In genomic region chr16:49951925-49952523, GRCm38 (mm10) we compare ENCODE assay signal across 9 mouse cellular contexts.
DNase-seq lines count a peak whose midpoint lies in the region; ATAC-seq and TF ChIP-seq lines count a peak whose summit lies in the region.
"Had no signal": no experiment of that assay in that cellular context is flagged by ENCODE, and none has a peak within 500 bp of the region (broad histone marks: within the 10 kb centered on the region; RNA-seq: fewer than 3 reads in every experiment).

No protein-coding gene starts in this region.

- H3K27me3 ChIP-seq in Patski = no peaks in the 10 kb centered on the region
- no peaks in the 10 kb centered on the region for H3K27me3 ChIP-seq in kidney, adult 2 months (replicated peaks; ENCODE audit: control insufficient read depth, insufficient read depth, low read length)
- H3K27me3 ChIP-seq: embryonic facial prominence, embryonic 13.5 days had no signal

- H3K27ac ChIP-seq in kidney, adult 2 months (ENCODE audit: insufficient read depth, low read depth, low read length) = peak overlapping the region; percentile 39; the same call in 1 of the 2 replicates
- H3K27ac ChIP-seq: embryonic facial prominence, embryonic 13.5 days had no signal

- no peak for TF ChIP-seq CTCF in Patski (IDR thresholded peaks at IDR 0.05)
- TF ChIP-seq CTCF in kidney, adult 2 months (conservative IDR thresholded peaks at IDR 0.05; ENCODE audit: insufficient read depth, insufficient read length, low read depth, low read length) = no peak

- CTCF ChIA-PET in Patski (lab: Charles Lee) = no interaction called here

- POLR2A ChIA-PET in Patski (lab: Charles Lee) = no interaction called here

- 54% methylated on average over 8 of the region's 8 CpGs for whole genome bisulfite sequencing in kidney, adult 2 months

- DNase-seq in heart, adult 11 months = peak; percentile 94
- no peak for DNase-seq in heart, postnatal 10 days
- DNase-seq in Patski (ENCODE audit: low read depth, low spot score) = peak; percentile 80
- peak; percentile 82 for DNase-seq in kidney, adult 2 months
- peak; percentile 87 for DNase-seq in lung, postnatal 36 days
- DNase-seq in embryo, embryonic 9.5 days (ENCODE audit: extremely low spot score) = no peak
- DNase-seq in frontal cortex, postnatal 36 days (ENCODE audit: low spot score in 2 of 2) = no peak
- DNase-seq in left cerebral cortex, postnatal 14 days (ENCODE audit: low spot score in 2 of 2) = no peak

- peak; percentile 80 for ATAC-seq in Patski

- no peak overlapping the region for H3K4me3 ChIP-seq in kidney, adult 2 months (ENCODE audit: insufficient read depth, low read depth, low read length)
- H3K4me3 ChIP-seq: embryonic facial prominence, embryonic 13.5 days had no signal

- intact Hi-C loops in heart, postnatal 10 days (cut with DNase I) = loop anchor here (5.0 kb wide), 2 partner anchors 95 to 150 kb away; partner anchors contain the start of gene Cd47
- intact Hi-C loops in left cerebral cortex, postnatal 14 days (cut with DNase I) = no loop called here

- in situ Hi-C loops in Patski (cut with MboI; ENCODE audit: low pct_unique_long_range_greater_than_20kb) = no loop called here

- no peak for TF ChIP-seq POLR2A in kidney, adult 2 months (IDR thresholded peaks at IDR 0.05; ENCODE audit: low read depth, low read length)

- peaks cover 3% of the 10 kb centered on the region; the same call in 1 of the 2 replicates for H3K4me1 ChIP-seq in kidney, adult 2 months (ENCODE audit: control insufficient read depth, insufficient read depth, low read length)

- H3K36me3 ChIP-seq in kidney, adult 2 months (ENCODE audit: control insufficient read depth, insufficient read depth, low read length) = no peaks in the 10 kb centered on the region
- H3K36me3 ChIP-seq: embryonic facial prominence, embryonic 13.5 days had no signal

Comparison
In these comparisons a context has a peak if more than half of its experiments do, and no peak if none do; other contexts are left out.
1. DNase-seq: peak in heart, adult 11 months (single experiment), Patski (single experiment), kidney, adult 2 months (single experiment) and lung, postnatal 36 days (single experiment); none in heart, postnatal 10 days (0 of 2), embryo, embryonic 9.5 days (single experiment), frontal cortex, postnatal 36 days (0 of 2) and left cerebral cortex, postnatal 14 days (0 of 2).